Mouse (Mus musculus) limb, embryonic 11.5 days (tissue): Measurements from ENCODE around the gene Pdia4. TPM values are rescaled to one million over a fixed set of nuclear protein-coding genes. Genes with fewer than 3 reads are reported as not detected.

Experiments
- microRNA counts: library from miRNA; unstranded; fragments of <30 nt; microRNA quantifications from one replicate; lab custom pipeline; 2016
- microRNA-seq: library from miRNA; unstranded; fragments of <30 nt; microRNA quantifications from one replicate; pipeline ENCODE4, GENCODE M21; 2016
- polyA plus RNA-seq: library from polyadenylated mRNA; unstranded; fragments of >200 nt; fragmentation: Nextera tagmentation; extraction: Ambion mirVana; gene quantifications from 2 replicates; pipeline ENCODE4 v1.2.1, GENCODE M21; 2014

Pdia4 gene
- polyA plus RNA-seq, 1 experiment from 2014 or later, result 322 TPM

MicroRNA genes within 50 kb of the gene (microRNA counts, 519-probe panel; counts per million panel counts)
- microRNA mmu-miR-704 (lab: Ali Mortazavi, UCI), result not detected

Small RNA genes within 50 kb of the gene (microRNA-seq; reads per million reads assigned to microRNA genes)
- gene Mir704, result 1.2 reads per million

Other genes starting within 250 kb of the Pdia4 start
- gene Ezh2, start 218.1 kb downstream of the Pdia4 start, polyA plus RNA-seq, result 172 and 179 TPM in 2 replicates
- gene Zfp786, start 17.4 kb upstream of the Pdia4 start, polyA plus RNA-seq, result 4.7 and 5.4 TPM in 2 replicates
- gene Zfp398, start 22.2 kb upstream of the Pdia4 start, polyA plus RNA-seq, result 9.0 and 9.3 TPM in 2 replicates
- 12.9 and 16.1 TPM in 2 replicates for gene Zfp282, start 63.8 kb upstream of the Pdia4 start, polyA plus RNA-seq
- 14.7 and 16.5 TPM in 2 replicates for gene Zfp212, start 107.0 kb upstream of the Pdia4 start, polyA plus RNA-seq
- gene Zfp956, start 140.0 kb upstream of the Pdia4 start, polyA plus RNA-seq, result 8.8 and 11.9 TPM in 2 replicates
- 9.3 and 9.8 TPM in 2 replicates for gene Zfp777, start 235.5 kb upstream of the Pdia4 start, polyA plus RNA-seq